Mouse (Mus musculus) Muller cell, postnatal 12 days (primary cell): ENCODE measurements around the gene H13.
A peak's percentile ranks its signal among the peaks of the same experiment; 100 is the strongest.

ENCODE experiments used
- DNase-seq: peaks from one replicate; pipeline ENCODE4 v3.0.0-alpha.2; 2015; ENCODE audit errors: inconsistent ontology term

H13 gene

GRCm38 (mm10) chr2:152700725-152701124 is 31.5 kb downstream of the H13 start:
- DNase-seq, result no peak

- DNase-seq, result no peak
These were observed 34.5 kb downstream of the H13 start for GRCm38 (mm10) chr2:152703596-152704255.

GRCm38 (mm10) chr2:152704256-152704605 is 35.0 kb downstream of the H13 start:
- DNase-seq, result no peak

- DNase-seq, result no peak
These were observed 35.6 kb downstream of the H13 start for GRCm38 (mm10) chr2:152704811-152705370.

- peak; percentile 81 for DNase-seq
These were observed 36.8 kb downstream of the H13 start for GRCm38 (mm10) chr2:152705993-152706571.

GRCm38 (mm10) chr2:152707186-152707585 is 37.9 kb downstream of the H13 start:
- DNase-seq, result no peak

- DNase-seq, result peak; percentile 92
These were observed 38.4 kb downstream of the H13 start for GRCm38 (mm10) chr2:152707627-152708026.

GRCm38 (mm10) chr2:152709066-152709465 is 39.8 kb downstream of the H13 start:
- no peak for DNase-seq

GRCm38 (mm10) chr2:152716241-152716772 is 47.0 kb downstream of the H13 start:
- DNase-seq, result no peak

GRCm38 (mm10) chr2:152717652-152718051 is 48.4 kb downstream of the H13 start:
- no peak for DNase-seq

GRCm38 (mm10) chr2:152718076-152718475 is 48.8 kb downstream of the H13 start:
- DNase-seq, result no peak

- DNase-seq, result peak; percentile 40
These were observed 54.5 kb downstream of the H13 start for GRCm38 (mm10) chr2:152723651-152724331.

- no peak for DNase-seq
These were observed 55.1 kb downstream of the H13 start for GRCm38 (mm10) chr2:152724332-152724723.

- DNase-seq, result no peak
These were observed 56.0 kb downstream of the H13 start for GRCm38 (mm10) chr2:152725178-152725750.

- DNase-seq, result no peak
These were observed 57.0 kb downstream of the H13 start for GRCm38 (mm10) chr2:152726213-152726612.

GRCm38 (mm10) chr2:152726751-152727335 is 57.6 kb downstream of the H13 start:
- DNase-seq, result no peak

GRCm38 (mm10) chr2:152727795-152728510 is 58.7 kb downstream of the H13 start:
- DNase-seq, result no peak

- DNase-seq, result no peak
These were observed 59.3 kb downstream of the H13 start for GRCm38 (mm10) chr2:152728594-152728993.

- no peak for DNase-seq
These were observed 59.9 kb downstream of the H13 start for GRCm38 (mm10) chr2:152729013-152729635.

- DNase-seq, result no peak
These were observed 60.4 kb downstream of the H13 start for GRCm38 (mm10) chr2:152729636-152730020.

GRCm38 (mm10) chr2:152733201-152733600 is 63.9 kb downstream of the H13 start:
- DNase-seq, result no peak
